24 mouse cellular contexts compared by ENCODE assay signal in genomic region chr17:85171951-85172350, GRCm38 (mm10).
DNase-seq lines count a peak whose midpoint lies in the region; ATAC-seq and TF ChIP-seq lines count a peak whose summit lies in the region.
"Had no signal": no experiment of that assay in that cellular context is flagged by ENCODE, and none has a peak within 500 bp of the region (broad histone marks: within the 10 kb centered on the region; RNA-seq: fewer than 3 reads in every experiment).

No protein-coding gene starts in this region.

- H3K4me3 ChIP-seq in forebrain, embryonic 12.5 days (replicated peaks): no peak overlapping the region
- H3K4me3 ChIP-seq in forebrain, postnatal 0 days (ENCODE audit: low read depth, low read length): no peak overlapping the region
- H3K4me3 ChIP-seq in heart, embryonic 14.5 days (ENCODE audit: control insufficient read depth in 1 of 2, insufficient read depth in 1 of 2, low read depth in 1 of 2, low read length in 2 of 2): no peak overlapping the region
- H3K4me3 ChIP-seq: hindbrain, embryonic 15.5 days; layer of hippocampus, adult 2 months; limb, embryonic 10.5 days had no signal

- no peak overlapping the region for H3K27ac ChIP-seq in forebrain, embryonic 12.5 days
- H3K27ac ChIP-seq in forebrain, postnatal 0 days (ENCODE audit: low read depth, low read length): no peak overlapping the region
- H3K27ac ChIP-seq in heart, embryonic 14.5 days (replicated peaks in 1 of 2; ENCODE audit: control insufficient read depth in 1 of 2, insufficient read depth in 1 of 2, low read depth in 2 of 2, low read length in 2 of 2): no peak overlapping the region
- H3K27ac ChIP-seq: hindbrain, embryonic 15.5 days; layer of hippocampus, adult 2 months; limb, embryonic 10.5 days had no signal

- no peaks in the 10 kb centered on the region for H3K36me3 ChIP-seq in forebrain, embryonic 12.5 days (replicated peaks)
- H3K36me3 ChIP-seq in forebrain, postnatal 0 days (ENCODE audit: insufficient read depth): no peaks in the 10 kb centered on the region
- H3K36me3 ChIP-seq in heart, embryonic 14.5 days (ENCODE audit: control insufficient read depth, insufficient read depth, low read length): no peaks in the 10 kb centered on the region
- H3K36me3 ChIP-seq: hindbrain, embryonic 15.5 days; limb, embryonic 10.5 days had no signal

- 0 out of 2 replicates have a peak, but pooled peaks cover under 1% of the 10 kb centered on the region for H3K27me3 ChIP-seq in forebrain, embryonic 12.5 days
- no peaks in the 10 kb centered on the region for H3K27me3 ChIP-seq in forebrain, postnatal 0 days (ENCODE audit: insufficient read depth, low read length)
- H3K27me3 ChIP-seq in heart, embryonic 14.5 days (ENCODE audit: control insufficient read depth, insufficient read depth, low read length): no peaks in the 10 kb centered on the region
- H3K27me3 ChIP-seq: hindbrain, embryonic 15.5 days had no signal

- peaks cover 6% of the 10 kb centered on the region; the same call in 1 of the 2 replicates for H3K4me1 ChIP-seq in forebrain, embryonic 12.5 days
- H3K4me1 ChIP-seq in forebrain, postnatal 0 days (ENCODE audit: insufficient read depth): no peaks in the 10 kb centered on the region
- H3K4me1 ChIP-seq in heart, embryonic 14.5 days (ENCODE audit: control insufficient read depth in 2 of 2, insufficient read depth in 2 of 2, low read length in 2 of 2): peaks cover 8 to 22% of the 10 kb centered on the region in 2 experiments
- H3K4me1 ChIP-seq: hindbrain, embryonic 15.5 days had no signal

- intact Hi-C loops in heart, postnatal 36 days (cut with DNase I): no loop called here

- peak; percentile 36; the same call in 1 of the 2 replicates for ATAC-seq in forebrain, embryonic 12.5 days (ENCODE audit: low FRiP score)
- ATAC-seq in forebrain, postnatal 0 days: no peak
- no peak for ATAC-seq in heart, embryonic 14.5 days (ENCODE audit: insufficient number of reproducible peaks, insufficient read depth, low FRiP score, low read depth)
- ATAC-seq: CD4-positive, CD25-positive, alpha-beta regulatory T cell, adult 4 months; forebrain, embryonic 16.5 days had no signal

- no peak for DNase-seq in forebrain, postnatal 0 days
- no peak for DNase-seq in heart, postnatal 36 days
- peak; percentile 50 for DNase-seq in embryo, embryonic 10.5 days (ENCODE audit: low spot score)
- DNase-seq in retina, embryonic 14.5 days (ENCODE audit: low spot score): peak; percentile 85
- DNase-seq in neural tube, embryonic 10.5 days (ENCODE audit: extremely low spot score, low spot score): no peak
- DNase-seq: adrenal gland, postnatal 36 days; cerebellum, adult 11 months; cerebellum, postnatal 10 days; gastrocnemius, postnatal 14 days; heart, adult 18-20 months; heart, postnatal 10 days; kidney, adult 2 months; kidney, postnatal 25 days; liver; lung, postnatal 4 days; right cerebral cortex, postnatal 25 days; spleen, adult 18-20 months had no signal

- no peaks in the 10 kb centered on the region for H3K9me3 ChIP-seq in forebrain, embryonic 12.5 days
- H3K9me3 ChIP-seq in forebrain, postnatal 0 days (ENCODE audit: low read length): no peaks in the 10 kb centered on the region
- H3K9me3 ChIP-seq in heart, embryonic 14.5 days (ENCODE audit: control insufficient read depth, low read length): no peaks in the 10 kb centered on the region
- H3K9me3 ChIP-seq: hindbrain, embryonic 15.5 days; limb, embryonic 10.5 days had no signal

- H3K9ac ChIP-seq in forebrain, embryonic 12.5 days: no peak overlapping the region
- no peak overlapping the region for H3K9ac ChIP-seq in forebrain, postnatal 0 days
- H3K9ac ChIP-seq in heart, embryonic 14.5 days (ENCODE audit: low read length): no peak overlapping the region
- H3K9ac ChIP-seq: hindbrain, embryonic 15.5 days had no signal

- no peak overlapping the region for H3K4me2 ChIP-seq in forebrain, embryonic 12.5 days
- no peak overlapping the region for H3K4me2 ChIP-seq in forebrain, postnatal 0 days (ENCODE audit: low read depth)
- 0 out of 2 replicates have a peak overlapping the region, but pooled peaks have one; percentile 9 for H3K4me2 ChIP-seq in heart, embryonic 14.5 days (ENCODE audit: low read length)
- H3K4me2 ChIP-seq: hindbrain, embryonic 15.5 days had no signal

- 6% methylated on average over 4 of the region's 4 CpGs for WGBS in forebrain, embryonic 12.5 days
- WGBS in forebrain, postnatal 0 days: 15% methylated on average over 4 of the region's 4 CpGs
- WGBS in heart, embryonic 14.5 days: 31% methylated on average over 4 of the region's 4 CpGs

- TF ChIP-seq CTCF in forebrain, postnatal 0 days (IDR thresholded peaks at IDR 0.05; ENCODE audit: low read depth): no peak

Comparison
In these comparisons a context has a peak if more than half of its experiments do, and no peak if none do; other contexts are left out.
1. DNase-seq: peak in embryo, embryonic 10.5 days (single experiment) and retina, embryonic 14.5 days (single experiment); none in forebrain, postnatal 0 days (single experiment), heart, postnatal 36 days (0 of 2) and neural tube, embryonic 10.5 days (single experiment).